Mouse (Mus musculus): Measurements from ENCODE around the gene Tnrc6c.

GRCm38 (mm10) chr11:117727031-117727430 is 72.9 kb downstream of the Tnrc6c start:
- no peak for TF ChIP-seq GATA1 (IDR thresholded peaks at IDR 0.05; ENCODE audit: borderline replicate concordance, low read length)
- no peak for TF ChIP-seq FLI1 (IDR thresholded peaks at IDR 0.05; ENCODE audit: low read length)
